Mouse (Mus musculus) intestine, embryonic 15.5 days (tissue): ENCODE results near the gene Prr7. TPM values are rescaled to one million over a fixed set of nuclear protein-coding genes. Genes with fewer than 3 reads are reported as not detected.

ENCODE experiments used
- ATAC-seq: fragments of 200-750 bp; cut with Nextera tagmentation; 2 replicates; pipeline ENCODE4 v1.8.0; 2017; ENCODE audit warnings: moderate TSS enrichment, moderate library complexity
- H3K27ac ChIP-seq: fragments of 300-500 bp; sonication (generic); 2 replicates; pipeline ENCODE4 v1.5.1; 2015; ENCODE audit warnings: mild to moderate bottlenecking, inconsistent platforms
- H3K27me3 ChIP-seq: fragments of 300-500 bp; sonication (generic); replicated peaks from 2 replicates; pipeline ENCODE4 v1.6.1; 2015; ENCODE audit warnings: inconsistent platforms
- H3K36me3 ChIP-seq: fragments of 300-500 bp; sonication (generic); 2 replicates; pipeline ENCODE4 v1.6.1; 2015; ENCODE audit warnings: inconsistent platforms
- H3K4me1 ChIP-seq: fragments of 300-500 bp; sonication (generic); replicated peaks from 2 replicates; pipeline ENCODE4 v1.6.1; 2015; ENCODE audit warnings: inconsistent platforms
- H3K4me2 ChIP-seq: fragments of 300-500 bp; sonication (generic); replicated peaks from 2 replicates; pipeline ENCODE4 v1.6.1; 2015; ENCODE audit warnings: mild to moderate bottlenecking, inconsistent platforms
- H3K4me3 ChIP-seq: fragments of 300-500 bp; sonication (generic); replicated peaks from 2 replicates; pipeline ENCODE4 v1.5.1; 2015; ENCODE audit warnings: inconsistent platforms
- H3K9ac ChIP-seq: fragments of 300-500 bp; sonication (generic); 2 replicates; pipeline ENCODE4 v1.6.1; 2015; ENCODE audit warnings: inconsistent platforms
- H3K9me3 ChIP-seq: fragments of 300-500 bp; sonication (generic); 2 replicates; pipeline ENCODE4 v1.6.1; 2016; ENCODE audit warnings: inconsistent platforms
- WGBS: fragments of 180-500 bp; shearing (Covaris S2); methylation state at CpG from one replicate; pipeline ENCODE4 v1.1.7; 2015; 5-methylcytosine and 5-hydroxymethylcytosine counted together
- polyA plus RNA-seq: library from polyadenylated mRNA; unstranded; fragments of >200 nt; fragmentation: Nextera tagmentation; extraction: Ambion mirVana; gene quantifications from 2 replicates; pipeline ENCODE4 v1.2.1, GENCODE M21; 2015

The Prr7 gene
- polyA plus RNA-seq, 1 experiment from 2014 or later, result 0.28 TPM

GRCm38 (mm10) chr13:55504390-55504789 is 40.3 kb downstream of the Prr7 start:
- WGBS, result 89% methylated on average over 5 of the region's 5 CpGs
- Histone ChIP-seq H3K9me3 (no peaks in the 10 kb centered on the region), H3K4me1 (no peaks in the 10 kb centered on the region), H3K9ac (no peak overlapping the region), H3K36me3 (peaks cover 45% of the 10 kb centered on the region), H3K27me3 (no peaks in the 10 kb centered on the region), H3K4me2 (no peak overlapping the region), H3K27ac (no peak overlapping the region), H3K4me3 (no peak overlapping the region)
- no peak for ATAC-seq

- ATAC-seq, result no peak
- no peak overlapping the region for H3K4me3 ChIP-seq
- H3K4me1 ChIP-seq, result peaks cover 9% of the 10 kb centered on the region
- H3K9me3 ChIP-seq, result no peaks in the 10 kb centered on the region
- no peak overlapping the region for H3K27ac ChIP-seq
- H3K36me3 ChIP-seq, result peaks cover 45% of the 10 kb centered on the region
- no peak overlapping the region for H3K4me2 ChIP-seq
- no peaks in the 10 kb centered on the region for H3K27me3 ChIP-seq
- WGBS, result 92% methylated on average over 9 of the region's 9 CpGs
- H3K9ac ChIP-seq, result no peak overlapping the region
Measured at GRCm38 (mm10) chr13:55505810-55506209, 41.7 kb downstream of the Prr7 start.

- no peak overlapping the region for H3K9ac ChIP-seq
- H3K27me3 ChIP-seq, result no peaks in the 10 kb centered on the region
- 89% methylated on average over 10 of the region's 10 CpGs for WGBS
- H3K36me3 ChIP-seq, result peaks cover 45% of the 10 kb centered on the region
- no peak overlapping the region for H3K27ac ChIP-seq
- no peaks in the 10 kb centered on the region for H3K9me3 ChIP-seq
- H3K4me2 ChIP-seq, result no peak overlapping the region
- ATAC-seq, result no peak
- H3K4me3 ChIP-seq, result no peak overlapping the region
- peaks cover 18% of the 10 kb centered on the region for H3K4me1 ChIP-seq
Measured at GRCm38 (mm10) chr13:55506697-55507096, 42.6 kb downstream of the Prr7 start.

GRCm38 (mm10) chr13:55507877-55508276 is 43.8 kb downstream of the Prr7 start:
- Histone ChIP-seq H3K27me3 (no peaks in the 10 kb centered on the region), H3K4me3 (no peak overlapping the region), H3K9me3 (no peaks in the 10 kb centered on the region), H3K4me1 (peaks cover 25% of the 10 kb centered on the region), H3K9ac (no peak overlapping the region), H3K27ac (no peak overlapping the region), H3K36me3 (peaks cover 41% of the 10 kb centered on the region), H3K4me2 (no peak overlapping the region)
- no peak for ATAC-seq
- WGBS, result 65% methylated on average over 11 of the region's 11 CpGs

- Histone ChIP-seq H3K9ac (no peak overlapping the region), H3K27me3 (no peaks in the 10 kb centered on the region), H3K27ac (no peak overlapping the region), H3K9me3 (no peaks in the 10 kb centered on the region), H3K4me1 (peaks cover 25% of the 10 kb centered on the region), H3K4me2 (no peak overlapping the region), H3K4me3 (no peak overlapping the region), H3K36me3 (peaks cover 35% of the 10 kb centered on the region)
- WGBS, result 89% methylated on average over 10 of the region's 10 CpGs
- ATAC-seq, result no peak
Measured at GRCm38 (mm10) chr13:55508531-55508930, 44.5 kb downstream of the Prr7 start.

- Histone ChIP-seq H3K9me3 (no peaks in the 10 kb centered on the region), H3K36me3 (peaks cover 19% of the 10 kb centered on the region), H3K4me2 (peak overlapping the region; percentile 81), H3K27me3 (no peaks in the 10 kb centered on the region), H3K27ac (peak overlapping the region; percentile 92), H3K9ac (no peak overlapping the region), H3K4me1 (peaks cover 25% of the 10 kb centered on the region), H3K4me3 (peak overlapping the region; percentile 72; the same call in 1 of the 2 replicates)
- ATAC-seq, result peak; percentile 18
- WGBS, result 25% methylated on average over 3 of the region's 3 CpGs
Measured at GRCm38 (mm10) chr13:55510332-55510667, 46.2 kb downstream of the Prr7 start.

GRCm38 (mm10) chr13:55510668-55511491 is 46.8 kb downstream of the Prr7 start:
- Histone ChIP-seq H3K4me3 (peak overlapping the region; percentile 72), H3K4me1 (peaks cover 25% of the 10 kb centered on the region), H3K27ac (peak overlapping the region; percentile 92), H3K4me2 (peak overlapping the region; percentile 81), H3K9ac (peak overlapping the region; percentile 81; the same call in 1 of the 2 replicates), H3K27me3 (no peaks in the 10 kb centered on the region), H3K36me3 (peaks cover 15% of the 10 kb centered on the region), H3K9me3 (no peaks in the 10 kb centered on the region)
- WGBS, result 7% methylated on average over 6 of the region's 6 CpGs
- peak; percentile 73 for ATAC-seq

- no peaks in the 10 kb centered on the region for H3K9me3 ChIP-seq
- H3K4me3 ChIP-seq, result peak overlapping the region; percentile 72
- peak; percentile 11 for ATAC-seq
- H3K27ac ChIP-seq, result peak overlapping the region; percentile 92
- H3K9ac ChIP-seq, result peak overlapping the region; percentile 81; the same call in 1 of the 2 replicates
- peaks cover 9% of the 10 kb centered on the region; the same call in 1 of the 2 replicates for H3K36me3 ChIP-seq
- WGBS, result 19% methylated on average over 5 of the region's 5 CpGs
- no peaks in the 10 kb centered on the region for H3K27me3 ChIP-seq
- H3K4me2 ChIP-seq, result peak overlapping the region; percentile 81
- H3K4me1 ChIP-seq, result peaks cover 25% of the 10 kb centered on the region
Measured at GRCm38 (mm10) chr13:55511492-55511861, 47.4 kb downstream of the Prr7 start.

GRCm38 (mm10) chr13:55512379-55513031 is 48.4 kb downstream of the Prr7 start:
- Histone ChIP-seq H3K4me3 (peak overlapping the region; percentile 72), H3K27me3 (no peaks in the 10 kb centered on the region), H3K9ac (peak overlapping the region; percentile 81), H3K9me3 (no peaks in the 10 kb centered on the region), H3K4me2 (peak overlapping the region; percentile 81), H3K36me3 (peaks cover 9% of the 10 kb centered on the region; the same call in 1 of the 2 replicates), H3K4me1 (peaks cover 25% of the 10 kb centered on the region), H3K27ac (peak overlapping the region; percentile 92)
- ATAC-seq, result peak; percentile 50
- WGBS, result 4% methylated on average over 25 of the region's 25 CpGs

GRCm38 (mm10) chr13:55513111-55513748 is 49.2 kb downstream of the Prr7 start, which contains the start of gene Pdlim7:
Gene Pdlim7 (minus strand): TSS chr13:55513676.
- Histone ChIP-seq H3K4me1 (peaks cover 25% of the 10 kb centered on the region), H3K4me2 (peak within 1 kb of the TSS; percentile 81), H3K27me3 (no peaks in the 10 kb centered on the region), H3K4me3 (peak within 1 kb of the TSS; percentile 72), H3K9me3 (no peaks in the 10 kb centered on the region), H3K9ac (peak within 1 kb of the TSS; percentile 81), H3K36me3 (peaks cover 6% of the 10 kb centered on the region; the same call in 1 of the 2 replicates), H3K27ac (peak within 1 kb of the TSS; percentile 92)
- under 1% methylated on average over 48 of the region's 55 CpGs for WGBS
- peak; percentile 73 for ATAC-seq

GRCm38 (mm10) chr13:55513828-55514227 is 49.8 kb downstream of the Prr7 start:
- H3K27ac ChIP-seq, result no peak overlapping the region
- no peak overlapping the region for H3K9ac ChIP-seq
- peak overlapping the region; percentile 81 for H3K4me2 ChIP-seq
- ATAC-seq, result no peak
- H3K9me3 ChIP-seq, result no peaks in the 10 kb centered on the region
- H3K36me3 ChIP-seq, result 0 out of 2 replicates have a peak, but pooled peaks cover 1% of the 10 kb centered on the region
- WGBS, result 38% methylated on average over 9 of the region's 9 CpGs
- peaks cover 25% of the 10 kb centered on the region for H3K4me1 ChIP-seq
- H3K27me3 ChIP-seq, result no peaks in the 10 kb centered on the region
- H3K4me3 ChIP-seq, result peak overlapping the region; percentile 72

- no peak overlapping the region for H3K4me3 ChIP-seq
- no peaks in the 10 kb centered on the region for H3K36me3 ChIP-seq
- H3K27me3 ChIP-seq, result no peaks in the 10 kb centered on the region
- H3K9ac ChIP-seq, result no peak overlapping the region
- ATAC-seq, result no peak
- 5% methylated on average over 5 of the region's 5 CpGs for WGBS
- no peak overlapping the region for H3K27ac ChIP-seq
- peaks cover 5% of the 10 kb centered on the region for H3K4me1 ChIP-seq
- no peaks in the 10 kb centered on the region for H3K9me3 ChIP-seq
- no peak overlapping the region for H3K4me2 ChIP-seq
Measured at GRCm38 (mm10) chr13:55516955-55517354, 52.9 kb downstream of the Prr7 start.
